Comparison of ENCODE assay signal across 35 mouse cellular contexts in genomic region chr11:82867956-82868355, GRCm38 (mm10). TPM values are rescaled to one million over a fixed set of nuclear protein-coding genes. Genes with fewer than 3 reads are reported as not detected.
DNase-seq lines count a peak whose midpoint lies in the region; ATAC-seq lines count a peak whose summit lies in the region.
"Had no signal": no experiment of that assay in that cellular context is flagged by ENCODE, and none has a peak within 500 bp of the region (broad histone marks: within the 10 kb centered on the region; RNA-seq: fewer than 3 reads in every experiment).

No protein-coding gene starts in this region.

- H3K4me3 ChIP-seq in erythroblast, embryonic 14.5 days (replicated peaks), result peak overlapping the region; percentile 79
- H3K4me3 ChIP-seq in midbrain, embryonic 11.5 days (ENCODE audit: low read depth, low read length), result no peak overlapping the region
- H3K4me3 ChIP-seq in midbrain, embryonic 10.5 days, result no peak overlapping the region
- H3K4me3 ChIP-seq in liver, embryonic 15.5 days (replicated peaks), result peak overlapping the region; percentile 14; the same call in 1 of the 2 replicates
- H3K4me3 ChIP-seq in kidney, embryonic 14.5 days (ENCODE audit: low read length), result no peak overlapping the region
- H3K4me3 ChIP-seq: forebrain, embryonic 13.5 days; heart, embryonic 10.5 days; limb, embryonic 12.5 days; midbrain, embryonic 12.5 days; myocyte; neural tube, embryonic 13.5 days had no signal

- H3K27ac ChIP-seq in midbrain, embryonic 11.5 days (ENCODE audit: low read depth, low read length), result no peak overlapping the region
- no peak overlapping the region for H3K27ac ChIP-seq in midbrain, embryonic 10.5 days (replicated peaks)
- H3K27ac ChIP-seq in liver, embryonic 15.5 days (replicated peaks), result peak overlapping the region; percentile 58
- no peak overlapping the region for H3K27ac ChIP-seq in kidney, embryonic 14.5 days (ENCODE audit: low read depth, low read length)
- H3K27ac ChIP-seq: forebrain, embryonic 13.5 days; heart, embryonic 10.5 days; hindbrain, embryonic 14.5 days; limb, embryonic 12.5 days; macrophage; midbrain, embryonic 12.5 days; neural tube, embryonic 13.5 days had no signal

- H3K4me2 ChIP-seq in midbrain, embryonic 11.5 days, result no peak overlapping the region
- peak overlapping the region; percentile 68 for H3K4me2 ChIP-seq in liver, embryonic 15.5 days
- H3K4me2 ChIP-seq in kidney, embryonic 14.5 days (replicated peaks; ENCODE audit: low read depth, low read length), result no peak overlapping the region
- H3K4me2 ChIP-seq: hindbrain, embryonic 14.5 days; limb, embryonic 12.5 days; midbrain, embryonic 12.5 days; neural tube, embryonic 13.5 days had no signal

- no peak for ATAC-seq in erythroblast, adult 5-6 weeks (replicated peaks; ENCODE audit: low FRiP score, poor library complexity, severe bottlenecking)
- ATAC-seq in midbrain, embryonic 11.5 days (ENCODE audit: low FRiP score), result no peak
- no peak for ATAC-seq in liver, embryonic 15.5 days (ENCODE audit: insufficient read depth)
- ATAC-seq in kidney, embryonic 14.5 days (ENCODE audit: low FRiP score, low TSS enrichment), result no peak
- ATAC-seq: forebrain, embryonic 13.5 days; intestine, postnatal 0 days; lung, postnatal 0 days had no signal

- H3K4me1 ChIP-seq in erythroblast, embryonic 14.5 days (ENCODE audit: control insufficient read depth), result peaks cover 73% of the 10 kb centered on the region
- peaks cover 5% of the 10 kb centered on the region for H3K4me1 ChIP-seq in midbrain, embryonic 11.5 days (ENCODE audit: control insufficient read depth, insufficient read depth, low read length)
- peaks cover 19% of the 10 kb centered on the region for H3K4me1 ChIP-seq in midbrain, embryonic 10.5 days
- peaks cover 68% of the 10 kb centered on the region for H3K4me1 ChIP-seq in liver, embryonic 15.5 days (replicated peaks)
- H3K4me1 ChIP-seq in kidney, embryonic 14.5 days (ENCODE audit: control insufficient read depth, insufficient read depth, low read length), result 0 out of 2 replicates have a peak, but pooled peaks cover 3% of the 10 kb centered on the region

- H3K9ac ChIP-seq in midbrain, embryonic 11.5 days (ENCODE audit: low read length), result no peak overlapping the region
- H3K9ac ChIP-seq in liver, embryonic 15.5 days, result peak overlapping the region; percentile 19; the same call in 1 of the 2 replicates
- no peak overlapping the region for H3K9ac ChIP-seq in kidney, embryonic 14.5 days (ENCODE audit: low read depth, low read length)
- H3K9ac ChIP-seq: forebrain, embryonic 13.5 days; hindbrain, embryonic 14.5 days; limb, embryonic 12.5 days; midbrain, embryonic 12.5 days; neural tube, embryonic 13.5 days had no signal

- DNase-seq in midbrain, embryonic 11.5 days (ENCODE audit: low spot score, missing footprints), result peak; percentile 49
- DNase-seq in midbrain, embryonic 10.5 days (ENCODE audit: low spot score), result no peak
- no peak for DNase-seq in lung, postnatal 25 days (ENCODE audit: low spot score)
- DNase-seq in thymus, postnatal 14 days, result no peak
- DNase-seq: adrenal gland, postnatal 36 days; cerebellum, adult 18-20 months; cerebellum, postnatal 10 days; gastrocnemius, postnatal 10 days; heart, postnatal 4 days; kidney, adult 9 months; kidney, postnatal 14 days; layer of hippocampus, adult 9-11 months; lung, adult 18-20 months; right cerebral cortex, adult 18-20 months; spleen, adult 18-20 months; thymus, postnatal 25 days had no signal

- no peaks in the 10 kb centered on the region for H3K9me3 ChIP-seq in erythroblast, embryonic 14.5 days (ENCODE audit: control insufficient read depth, low read length)
- no peaks in the 10 kb centered on the region for H3K9me3 ChIP-seq in midbrain, embryonic 11.5 days (ENCODE audit: control insufficient read depth, low read length)
- no peaks in the 10 kb centered on the region for H3K9me3 ChIP-seq in midbrain, embryonic 10.5 days (replicated peaks)
- no peaks in the 10 kb centered on the region for H3K9me3 ChIP-seq in liver, embryonic 15.5 days (replicated peaks)
- no peaks in the 10 kb centered on the region for H3K9me3 ChIP-seq in kidney, embryonic 14.5 days (ENCODE audit: control insufficient read depth, low read length)
- H3K9me3 ChIP-seq: forebrain, embryonic 13.5 days; heart, embryonic 10.5 days; limb, embryonic 12.5 days; midbrain, embryonic 12.5 days; neural tube, embryonic 13.5 days had no signal

- H3K27me3 ChIP-seq in erythroblast, embryonic 14.5 days (ENCODE audit: control insufficient read depth), result no peaks in the 10 kb centered on the region
- H3K27me3 ChIP-seq in midbrain, embryonic 11.5 days (ENCODE audit: control insufficient read depth, insufficient read depth, low read length), result no peaks in the 10 kb centered on the region
- H3K27me3 ChIP-seq in midbrain, embryonic 10.5 days (ENCODE audit: low read depth, poor library complexity, severe bottlenecking), result 0 out of 2 replicates have a peak, but pooled peaks cover 6% of the 10 kb centered on the region
- H3K27me3 ChIP-seq in liver, embryonic 15.5 days, result no peaks in the 10 kb centered on the region
- H3K27me3 ChIP-seq in kidney, embryonic 14.5 days (ENCODE audit: control insufficient read depth, insufficient read depth, low read length), result no peaks in the 10 kb centered on the region
- H3K27me3 ChIP-seq: forebrain, embryonic 13.5 days; limb, embryonic 12.5 days; neural tube, embryonic 13.5 days had no signal

- H3K36me3 ChIP-seq in erythroblast, embryonic 14.5 days (ENCODE audit: control insufficient read depth), result peaks cover 48% of the 10 kb centered on the region
- no peaks in the 10 kb centered on the region for H3K36me3 ChIP-seq in midbrain, embryonic 11.5 days (ENCODE audit: control insufficient read depth, insufficient read depth, low read length)
- H3K36me3 ChIP-seq in midbrain, embryonic 10.5 days, result no peaks in the 10 kb centered on the region
- H3K36me3 ChIP-seq in liver, embryonic 15.5 days (replicated peaks), result no peaks in the 10 kb centered on the region
- no peaks in the 10 kb centered on the region for H3K36me3 ChIP-seq in kidney, embryonic 14.5 days (ENCODE audit: control insufficient read depth, insufficient read depth, low read length)
- H3K36me3 ChIP-seq: heart, embryonic 10.5 days; limb, embryonic 12.5 days; midbrain, embryonic 12.5 days; neural tube, embryonic 13.5 days had no signal

- 63% methylated on average over 5 of the region's 5 CpGs for WGBS in midbrain, embryonic 11.5 days
- 71% methylated on average over 5 of the region's 5 CpGs for WGBS in midbrain, embryonic 10.5 days
- 36% methylated on average over 5 of the region's 5 CpGs for WGBS in liver, embryonic 15.5 days (ENCODE audit: insufficient replicate concordance)
- WGBS in kidney, embryonic 14.5 days, result 85% methylated on average over 5 of the region's 5 CpGs

RNA-seq across cellular contexts. Expression of gene Rffl, which starts 3.1 kb away (rescaled TPM):
- polyA plus RNA-seq in erythroblast, embryonic 14.5 days (2012), result 4.5 and 6.4 TPM in 2 replicates
- total RNA-seq in erythroblast, adult 5-6 weeks (2015; ENCODE audit: low replicate concordance), result 79.9 and 88.6 TPM in 2 replicates
- 115 TPM in 2 replicates for total RNA-seq in erythroblast, adult 5-6 weeks (2017; ENCODE audit: low replicate concordance)
- polyA plus RNA-seq in midbrain, embryonic 11.5 days (2014; fragmentation: Nextera tagmentation; extraction: Ambion mirVana), result 8.9 and 9.2 TPM in 2 replicates
- polyA plus RNA-seq in midbrain, embryonic 10.5 days (2016; fragmentation: Nextera tagmentation; extraction: Ambion mirVana), result 11.5 and 12.0 TPM in 2 replicates
- polyA plus RNA-seq in liver, embryonic 15.5 days (2015; fragmentation: Nextera tagmentation; extraction: Ambion mirVana), result 24.5 and 26.0 TPM in 2 replicates
- 13.1 and 23.5 TPM in 2 replicates for polyA plus RNA-seq in kidney, embryonic 14.5 days (2014; fragmentation: Nextera tagmentation; extraction: Ambion mirVana)

RNA-seq across cellular contexts. Expression of gene Rad51d, which starts 22.5 kb away (rescaled TPM):
- 0.05 and 0.19 TPM in 2 replicates for polyA plus RNA-seq in erythroblast, embryonic 14.5 days (2012)
- 1.5 and 10.0 TPM in 2 replicates for total RNA-seq in erythroblast, adult 5-6 weeks (2015; ENCODE audit: low replicate concordance)
- 2.5 and 2.6 TPM in 2 replicates for total RNA-seq in erythroblast, adult 5-6 weeks (2017; ENCODE audit: low replicate concordance)
- polyA plus RNA-seq in midbrain, embryonic 11.5 days (2014; fragmentation: Nextera tagmentation; extraction: Ambion mirVana), result 13.7 and 17.4 TPM in 2 replicates
- 16.3 and 17.2 TPM in 2 replicates for polyA plus RNA-seq in midbrain, embryonic 10.5 days (2016; fragmentation: Nextera tagmentation; extraction: Ambion mirVana)
- 5.6 and 6.2 TPM in 2 replicates for polyA plus RNA-seq in liver, embryonic 15.5 days (2015; fragmentation: Nextera tagmentation; extraction: Ambion mirVana)
- polyA plus RNA-seq in kidney, embryonic 14.5 days (2014; fragmentation: Nextera tagmentation; extraction: Ambion mirVana), result 8.8 and 11.5 TPM in 2 replicates

RNA-seq across cellular contexts. Expression of gene Fndc8, which starts 24.0 kb away (rescaled TPM):
- 0.03 TPM in 1 of 2 replicates, not detected in the other for polyA plus RNA-seq in erythroblast, embryonic 14.5 days (2012)
- not detected in 2 replicates for total RNA-seq in erythroblast, adult 5-6 weeks (2015; ENCODE audit: low replicate concordance)
- not detected in 2 replicates for total RNA-seq in erythroblast, adult 5-6 weeks (2017; ENCODE audit: low replicate concordance)
- polyA plus RNA-seq in midbrain, embryonic 11.5 days (2014; fragmentation: Nextera tagmentation; extraction: Ambion mirVana), result 0.19 and 0.30 TPM in 2 replicates
- polyA plus RNA-seq in midbrain, embryonic 10.5 days (2016; fragmentation: Nextera tagmentation; extraction: Ambion mirVana), result 0.28 and 0.34 TPM in 2 replicates
- polyA plus RNA-seq in liver, embryonic 15.5 days (2015; fragmentation: Nextera tagmentation; extraction: Ambion mirVana), result 0.07 and 0.18 TPM in 2 replicates
- polyA plus RNA-seq in kidney, embryonic 14.5 days (2014; fragmentation: Nextera tagmentation; extraction: Ambion mirVana), result 0.19 and 0.23 TPM in 2 replicates
- total RNA-seq: adrenal gland, postnatal 36 days; common myeloid progenitor, adult 5-6 weeks; gastrocnemius, postnatal 10 days; left cerebral cortex, adult 18-20 months; left cerebral cortex, postnatal 14 days; midbrain, postnatal 0 days had no signal
- polyA plus RNA-seq: brain, embryonic 14.5 days; macrophage had no signal

RNA-seq across cellular contexts. Expression of gene Nle1, which starts 40.3 kb away (rescaled TPM):
- 1.0 and 2.2 TPM in 2 replicates for polyA plus RNA-seq in erythroblast, embryonic 14.5 days (2012)
- total RNA-seq in erythroblast, adult 5-6 weeks (2015; ENCODE audit: low replicate concordance), result 3.3 and 5.8 TPM in 2 replicates
- total RNA-seq in erythroblast, adult 5-6 weeks (2017; ENCODE audit: low replicate concordance), result 1.5 and 6.5 TPM in 2 replicates
- 22.9 and 23.7 TPM in 2 replicates for polyA plus RNA-seq in midbrain, embryonic 11.5 days (2014; fragmentation: Nextera tagmentation; extraction: Ambion mirVana)
- polyA plus RNA-seq in midbrain, embryonic 10.5 days (2016; fragmentation: Nextera tagmentation; extraction: Ambion mirVana), result 40.3 and 40.4 TPM in 2 replicates
- 12.4 and 13.6 TPM in 2 replicates for polyA plus RNA-seq in liver, embryonic 15.5 days (2015; fragmentation: Nextera tagmentation; extraction: Ambion mirVana)
- 32.2 and 33.7 TPM in 2 replicates for polyA plus RNA-seq in kidney, embryonic 14.5 days (2014; fragmentation: Nextera tagmentation; extraction: Ambion mirVana)

RNA-seq across cellular contexts. Expression of gene Unc45b, which starts 42.4 kb away (rescaled TPM):
- not detected in 2 replicates for polyA plus RNA-seq in erythroblast, embryonic 14.5 days (2012)
- total RNA-seq in erythroblast, adult 5-6 weeks (2015; ENCODE audit: low replicate concordance), result not detected in 2 replicates
- total RNA-seq in erythroblast, adult 5-6 weeks (2017; ENCODE audit: low replicate concordance), result not detected in 2 replicates
- polyA plus RNA-seq in midbrain, embryonic 11.5 days (2014; fragmentation: Nextera tagmentation; extraction: Ambion mirVana), result 0.10 and 0.21 TPM in 2 replicates
- polyA plus RNA-seq in midbrain, embryonic 10.5 days (2016; fragmentation: Nextera tagmentation; extraction: Ambion mirVana), result 0.26 and 0.30 TPM in 2 replicates
- polyA plus RNA-seq in liver, embryonic 15.5 days (2015; fragmentation: Nextera tagmentation; extraction: Ambion mirVana), result 1.7 TPM in 2 replicates
- 2.4 and 2.5 TPM in 2 replicates for polyA plus RNA-seq in kidney, embryonic 14.5 days (2014; fragmentation: Nextera tagmentation; extraction: Ambion mirVana)
- total RNA-seq: common myeloid progenitor, adult 5-6 weeks had no signal
- polyA plus RNA-seq: macrophage had no signal

Comparison
In these comparisons a context has a peak if more than half of its experiments do, and no peak if none do; other contexts are left out.
1. H3K4me3 ChIP-seq: peak in erythroblast, embryonic 14.5 days (single experiment) and liver, embryonic 15.5 days (single experiment); none in midbrain, embryonic 11.5 days (single experiment), midbrain, embryonic 10.5 days (single experiment) and kidney, embryonic 14.5 days (single experiment).